Mouse (Mus musculus) heart, embryonic 14.5 days (tissue): ENCODE results near the gene Gm10382. TPM values are rescaled to one million over a fixed set of nuclear protein-coding genes. Genes with fewer than 3 reads are reported as not detected.
A peak's percentile ranks its signal among the peaks of the same experiment; 100 is the strongest.

Experiments used
- ATAC-seq: fragments of 200-750 bp; cut with Nextera tagmentation; 2 replicates; pipeline ENCODE4 v1.8.0; 2017; ENCODE audit warnings: low read depth, moderate TSS enrichment; ENCODE audit not compliant: insufficient number of reproducible peaks, insufficient read depth, low FRiP score
- H3K27ac ChIP-seq, 2 experiments: fragments of 200-500 bp in 1 of 2; fragments of 300-500 bp in 1 of 2; sonication (generic) in 1 of 2; replicated peaks in 1 of 2; 2 replicates each; pipeline ENCODE4 v1.5.1; 2012 to 2014; ENCODE audit warnings: low read depth in 2 of 2, low read length in 2 of 2, control low read depth in 1 of 2, mild to moderate bottlenecking in 1 of 2, mixed read lengths in 1 of 2; ENCODE audit not compliant: control insufficient read depth in 1 of 2, insufficient read depth in 1 of 2
- H3K27me3 ChIP-seq: fragments of 300-500 bp; sonication (generic); 2 replicates; pipeline ENCODE4 v1.6.1; 2014; ENCODE audit warnings: mild to moderate bottlenecking, low read length, control low read depth; ENCODE audit not compliant: control insufficient read depth, insufficient read depth
- H3K36me3 ChIP-seq: fragments of 300-500 bp; sonication (generic); 2 replicates; pipeline ENCODE4 v1.6.1; 2014; ENCODE audit warnings: mild to moderate bottlenecking, control low read depth, low read length, mixed read lengths; ENCODE audit not compliant: control insufficient read depth, insufficient read depth
- H3K4me1 ChIP-seq, 2 experiments: fragments of 200-500 bp in 1 of 2; fragments of 300-500 bp in 1 of 2; sonication (generic) in 1 of 2; 2 replicates each; pipeline ENCODE4 v1.6.1; 2012 to 2014; ENCODE audit warnings: low read length in 2 of 2, control low read depth in 1 of 2, mixed read lengths in 1 of 2; ENCODE audit not compliant: control insufficient read depth in 2 of 2, insufficient read depth in 2 of 2
- H3K4me2 ChIP-seq: fragments of 300-500 bp; sonication (generic); 2 replicates; pipeline ENCODE4 v1.6.1; 2014; ENCODE audit warnings: mild to moderate bottlenecking, low read length
- H3K4me3 ChIP-seq, 2 experiments: fragments of 200-500 bp in 1 of 2; fragments of 300-500 bp in 1 of 2; sonication (generic) in 1 of 2; 2 replicates each; pipeline ENCODE4 v1.5.1; 2012 to 2014; ENCODE audit warnings: low read length in 2 of 2, mild to moderate bottlenecking in 2 of 2, control low read depth in 1 of 2, low read depth in 1 of 2, moderate library complexity in 1 of 2; ENCODE audit not compliant: control insufficient read depth in 1 of 2, insufficient read depth in 1 of 2
- H3K9ac ChIP-seq: fragments of 300-500 bp; sonication (generic); 2 replicates; pipeline ENCODE4 v1.6.1; 2014; ENCODE audit warnings: mild to moderate bottlenecking, low read length
- H3K9me3 ChIP-seq: fragments of 300-500 bp; sonication (generic); 2 replicates; pipeline ENCODE4 v1.6.1; 2016; ENCODE audit warnings: low read length, control low read depth; ENCODE audit not compliant: control insufficient read depth
- WGBS: fragments of 180-500 bp; shearing (Covaris S2); extraction: QIAGEN DNeasy Blood & Tissue Kit; methylation state at CpG from one replicate; pipeline ENCODE4 v1.1.7; 2014; 5-methylcytosine and 5-hydroxymethylcytosine counted together
- polyA plus RNA-seq: library from polyadenylated mRNA; unstranded; fragments of >200 nt; fragmentation: Nextera tagmentation; extraction: Ambion mirVana; gene quantifications from 2 replicates; pipeline ENCODE4 v1.2.1, GENCODE M21; 2014

The Gm10382 gene
- 0.27 and 0.32 TPM in 2 replicates for polyA plus RNA-seq

GRCm38 (mm10) chr5:125389131-125389578 lies at the start of gene Gm10382:
Gene Gm10382, plus strand, starts transcription at chr5:125389322.
- peak; percentile 32 for ATAC-seq
- Histone ChIP-seq H3K9me3 (no peaks in the 10 kb centered on the region), H3K9ac (peak within 1 kb of the TSS; percentile 100), H3K4me1 (peaks cover 22 to 44% of the 10 kb centered on the region in 2 experiments), H3K27me3 (no peaks in the 10 kb centered on the region), H3K4me3 (peak within 1 kb of the TSS; percentile 87 to 99), H3K4me2 (peak within 1 kb of the TSS; percentile 96), H3K36me3 (peaks cover 28% of the 10 kb centered on the region), H3K27ac (peak within 1 kb of the TSS; percentile 96 to 99)
- WGBS: under 1% methylated on average over 41 of the region's 41 CpGs

GRCm38 (mm10) chr5:125339851-125340531 lies 49.1 kb upstream of the Gm10382 start:
- H3K9ac ChIP-seq: peak overlapping the region; percentile 76
- H3K27ac ChIP-seq: peak overlapping the region; percentile 17 to 61; a peak in 3 of 4 replicates
- no peak for ATAC-seq
- peak overlapping the region; percentile 94 for H3K4me2 ChIP-seq
- H3K4me1 ChIP-seq: peaks cover 24 to 45% of the 10 kb centered on the region in 2 experiments
- WGBS: 4% methylated on average over 25 of the region's 25 CpGs
- H3K36me3 ChIP-seq: no peaks in the 10 kb centered on the region
- no peaks in the 10 kb centered on the region for H3K9me3 ChIP-seq
- H3K27me3 ChIP-seq: no peaks in the 10 kb centered on the region
- peak overlapping the region; percentile 68 to 80 for H3K4me3 ChIP-seq

GRCm38 (mm10) chr5:125340547-125341262 lies 48.4 kb upstream of the Gm10382 start, which contains the start of gene Scarb1:
Gene Scarb1, minus strand, starts transcription at chr5:125341094.
- peak within 1 kb of the TSS; percentile 19 to 61 for H3K27ac ChIP-seq
- peaks cover 24 to 45% of the 10 kb centered on the region in 2 experiments for H3K4me1 ChIP-seq
- H3K36me3 ChIP-seq: no peaks in the 10 kb centered on the region
- peak within 1 kb of the TSS; percentile 94 for H3K4me2 ChIP-seq
- peak within 1 kb of the TSS; percentile 68 to 80 for H3K4me3 ChIP-seq
- peak; percentile 84 for ATAC-seq
- H3K9ac ChIP-seq: peak within 1 kb of the TSS; percentile 76
- WGBS: under 1% methylated on average over 37 of the region's 42 CpGs
- H3K9me3 ChIP-seq: no peaks in the 10 kb centered on the region
- no peaks in the 10 kb centered on the region for H3K27me3 ChIP-seq

GRCm38 (mm10) chr5:125341459-125342090 lies 47.5 kb upstream of the Gm10382 start:
- 14% methylated on average over 14 of the region's 14 CpGs for WGBS
- H3K4me3 ChIP-seq: peak overlapping the region; percentile 68 to 80
- ATAC-seq: no peak
- H3K27me3 ChIP-seq: no peaks in the 10 kb centered on the region
- peak overlapping the region; percentile 76 for H3K9ac ChIP-seq
- H3K27ac ChIP-seq: peak overlapping the region; percentile 19 to 61
- H3K9me3 ChIP-seq: no peaks in the 10 kb centered on the region
- H3K4me1 ChIP-seq: peaks cover 24 to 44% of the 10 kb centered on the region in 2 experiments
- no peaks in the 10 kb centered on the region for H3K36me3 ChIP-seq
- peak overlapping the region; percentile 94 for H3K4me2 ChIP-seq

- WGBS: 93% methylated on average over 6 of the region's 6 CpGs
- Histone ChIP-seq H3K27me3 (no peaks in the 10 kb centered on the region), H3K9me3 (no peaks in the 10 kb centered on the region), H3K9ac (no peak overlapping the region), H3K36me3 (no peaks in the 10 kb centered on the region), H3K4me2 (no peak overlapping the region), H3K4me1 (peaks cover 11 to 23% of the 10 kb centered on the region in 2 experiments), H3K27ac (no peak overlapping the region), H3K4me3 (no peak overlapping the region)
- no peak for ATAC-seq
Observed at GRCm38 (mm10) chr5:125344296-125344695, 44.8 kb upstream of the Gm10382 start.

- Histone ChIP-seq H3K27ac (no peak overlapping the region), H3K4me1 (no peaks in the 10 kb centered on the region; a peak in 1 of 4 replicates), H3K36me3 (no peaks in the 10 kb centered on the region), H3K4me2 (no peak overlapping the region), H3K9me3 (no peaks in the 10 kb centered on the region), H3K27me3 (no peaks in the 10 kb centered on the region), H3K4me3 (no peak overlapping the region), H3K9ac (no peak overlapping the region)
- WGBS: 68% methylated on average over 7 of the region's 7 CpGs
- ATAC-seq: no peak
Observed at GRCm38 (mm10) chr5:125348067-125348466, 41.1 kb upstream of the Gm10382 start.

GRCm38 (mm10) chr5:125348487-125348886 lies 40.6 kb upstream of the Gm10382 start:
- Histone ChIP-seq H3K9me3 (no peaks in the 10 kb centered on the region), H3K4me1 (no peaks in the 10 kb centered on the region; a peak in 1 of 4 replicates), H3K27me3 (no peaks in the 10 kb centered on the region), H3K4me2 (no peak overlapping the region), H3K36me3 (no peaks in the 10 kb centered on the region), H3K27ac (no peak overlapping the region), H3K4me3 (no peak overlapping the region), H3K9ac (no peak overlapping the region)
- WGBS: 15% methylated on average over 8 of the region's 8 CpGs
- no peak for ATAC-seq
